Mouse (Mus musculus) neural tube, embryonic 14.5 days (tissue): ENCODE measurements around the gene Rftn1. TPM values are rescaled to one million over a fixed set of nuclear protein-coding genes. Genes with fewer than 3 reads are reported as not detected.

Source experiments
- ATAC-seq: fragments of 200-750 bp; cut with Nextera tagmentation; 2 replicates; pipeline ENCODE4 v1.8.0; 2017; ENCODE audit warnings: low read depth, mild to moderate bottlenecking, moderate TSS enrichment, moderate library complexity
- H3K27ac ChIP-seq: fragments of 300-500 bp; sonication (generic); 2 replicates; pipeline ENCODE4 v1.5.1; 2014; ENCODE audit warnings: low read depth, mild to moderate bottlenecking, control low read depth, low read length, moderate library complexity, mixed read lengths
- H3K27me3 ChIP-seq: fragments of 300-500 bp; sonication (generic); 2 replicates; pipeline ENCODE4 v1.6.1; 2014; ENCODE audit warnings: low read length; ENCODE audit not compliant: control insufficient read depth, insufficient read depth
- H3K36me3 ChIP-seq: fragments of 300-500 bp; sonication (generic); 2 replicates; pipeline ENCODE4 v1.6.1; 2014; ENCODE audit warnings: low read length, mixed read lengths; ENCODE audit not compliant: control insufficient read depth, insufficient read depth
- H3K4me1 ChIP-seq: fragments of 300-500 bp; sonication (generic); 2 replicates; pipeline ENCODE4 v1.6.1; 2014; ENCODE audit warnings: low read length; ENCODE audit not compliant: control insufficient read depth, insufficient read depth
- H3K4me2 ChIP-seq: fragments of 300-500 bp; sonication (generic); 2 replicates; pipeline ENCODE4 v1.6.1; 2014; ENCODE audit warnings: mild to moderate bottlenecking, low read depth, low read length, control low read depth
- H3K4me3 ChIP-seq: fragments of 300-500 bp; sonication (generic); 2 replicates; pipeline ENCODE4 v1.5.1; 2014; ENCODE audit warnings: low read depth, low read length, control low read depth, mixed read lengths
- H3K9ac ChIP-seq: fragments of 300-500 bp; sonication (generic); replicated peaks from 2 replicates; pipeline ENCODE4 v1.6.1; 2014; ENCODE audit warnings: low read depth, mild to moderate bottlenecking, control low read depth, low read length, mixed read lengths
- H3K9me3 ChIP-seq: fragments of 300-500 bp; sonication (generic); 2 replicates; pipeline ENCODE4 v1.6.1; 2016; ENCODE audit warnings: low read length; ENCODE audit not compliant: control insufficient read depth
- WGBS: fragments of 180-500 bp; shearing (Covaris S2); extraction: QIAGEN DNeasy Blood & Tissue Kit; methylation state at CpG from one replicate; pipeline ENCODE4 v1.1.7; 2014; 5-methylcytosine and 5-hydroxymethylcytosine counted together
- polyA plus RNA-seq: library from polyadenylated mRNA; unstranded; fragments of >200 nt; fragmentation: Nextera tagmentation; extraction: Ambion mirVana; gene quantifications from 2 replicates; pipeline ENCODE4 v1.2.1, GENCODE M21; 2014

Gene Rftn1
- polyA plus RNA-seq, 1 experiment from 2014 or later = 20.4 TPM

- H3K4me3 ChIP-seq = no peak overlapping the region
- H3K36me3 ChIP-seq = no peaks in the 10 kb centered on the region
- H3K4me1 ChIP-seq = no peaks in the 10 kb centered on the region
- H3K4me2 ChIP-seq = no peak overlapping the region
- H3K9me3 ChIP-seq = no peaks in the 10 kb centered on the region
- H3K27ac ChIP-seq = no peak overlapping the region
- no peak for ATAC-seq
- H3K9ac ChIP-seq = no peak overlapping the region
- 93% methylated on average over 6 of the region's 6 CpGs for WGBS
- no peaks in the 10 kb centered on the region for H3K27me3 ChIP-seq
Observed at GRCm38 (mm10) chr17:49964471-49964870, 226.0 kb downstream of the Rftn1 start.

GRCm38 (mm10) chr17:49959021-49959420 lies 231.5 kb downstream of the Rftn1 start:
- no peaks in the 10 kb centered on the region for H3K4me1 ChIP-seq
- H3K9me3 ChIP-seq = no peaks in the 10 kb centered on the region
- H3K36me3 ChIP-seq = no peaks in the 10 kb centered on the region
- ATAC-seq = no peak
- H3K27me3 ChIP-seq = no peaks in the 10 kb centered on the region
- H3K4me2 ChIP-seq = no peak overlapping the region
- H3K4me3 ChIP-seq = no peak overlapping the region
- H3K27ac ChIP-seq = no peak overlapping the region
- no peak overlapping the region for H3K9ac ChIP-seq

GRCm38 (mm10) chr17:49951856-49952607 lies 238.4 kb downstream of the Rftn1 start:
- peak; percentile 64; the same call in 1 of the 2 replicates for ATAC-seq
- Histone ChIP-seq H3K4me2 (peak overlapping the region; percentile 42), H3K27ac (peak overlapping the region; percentile 49; the same call in 1 of the 2 replicates), H3K4me3 (0 out of 2 replicates have a peak overlapping the region, but pooled peaks have one; percentile 6), H3K36me3 (no peaks in the 10 kb centered on the region), H3K9me3 (no peaks in the 10 kb centered on the region), H3K9ac (peak overlapping the region; percentile 26; the same call in 1 of the 2 replicates), H3K4me1 (peaks cover 7% of the 10 kb centered on the region; the same call in 1 of the 2 replicates), H3K27me3 (no peaks in the 10 kb centered on the region)
- 25% methylated on average over 22 of the region's 22 CpGs for WGBS

DNA sequence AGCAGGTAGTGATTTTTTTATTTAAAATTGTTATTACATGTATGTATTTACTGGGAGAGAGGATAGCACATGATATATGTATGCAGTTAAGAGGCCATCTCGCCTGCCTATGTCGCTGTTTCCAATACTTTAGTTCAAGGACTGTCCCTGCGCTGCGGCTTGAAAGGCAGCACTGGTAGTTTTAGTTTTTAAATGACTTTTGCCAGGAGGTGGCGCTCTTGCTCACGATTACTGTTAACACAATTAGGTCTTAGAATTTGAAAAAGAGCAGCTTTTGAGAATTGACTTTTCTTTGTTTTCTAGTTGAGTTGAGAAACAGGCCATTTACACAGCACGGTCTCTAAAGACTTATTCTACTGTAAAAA lies 239.0 kb downstream of the Rftn1 start:
- H3K27me3 ChIP-seq = no peaks in the 10 kb centered on the region
- peaks cover 7% of the 10 kb centered on the region; the same call in 1 of the 2 replicates for H3K4me1 ChIP-seq
- H3K9me3 ChIP-seq = no peaks in the 10 kb centered on the region
- H3K4me2 ChIP-seq = peak overlapping the region; percentile 42
- peak; percentile 60 for ATAC-seq
- H3K4me3 ChIP-seq = 0 out of 2 replicates have a peak overlapping the region, but pooled peaks have one; percentile 6
- 6% methylated on average over 7 of the region's 7 CpGs for WGBS
- no peaks in the 10 kb centered on the region for H3K36me3 ChIP-seq
- no peak overlapping the region; the same call in 1 of the 2 replicates for H3K9ac ChIP-seq
- no peak overlapping the region for H3K27ac ChIP-seq

GRCm38 (mm10) chr17:49942674-49943073 lies 247.8 kb downstream of the Rftn1 start:
- Histone ChIP-seq H3K9me3 (no peaks in the 10 kb centered on the region), H3K9ac (no peak overlapping the region), H3K36me3 (no peaks in the 10 kb centered on the region), H3K27ac (no peak overlapping the region), H3K4me3 (no peak overlapping the region), H3K27me3 (no peaks in the 10 kb centered on the region), H3K4me2 (no peak overlapping the region), H3K4me1 (no peaks in the 10 kb centered on the region)
- WGBS = 73% methylated on average over 6 of the region's 6 CpGs
- ATAC-seq = no peak

Other genes with a start within 250 kb of the Rftn1 start
- 0.21 and 0.58 TPM in 2 replicates for gene Dazl, start 103.0 kb upstream of the Rftn1 start, polyA plus RNA-seq